Mouse (Mus musculus): ENCODE data around the gene Dscaml1.

- TF ChIP-seq POLR2A (IDR thresholded peaks at IDR 0.05; ENCODE audit: borderline replicate concordance, extremely low read depth, low read depth, low read length) = no peak
- no peak for TF ChIP-seq CTCF (IDR thresholded peaks at IDR 0.05; ENCODE audit: insufficient read depth, low read length)
Measured at GRCm38 (mm10) chr9:45739702-45740583, 313.5 kb downstream of the Dscaml1 start.

Measured in lung, adult 2 months (tissue).